Mouse (Mus musculus) lung, adult 2 months (tissue): ENCODE data around the gene Abca12.

Experiments used
- CTCF ChIP-seq: fragments of 200-500 bp; IDR thresholded peaks from 2 replicates; pipeline ENCODE4 v1.5.1; 2011; ENCODE audit warnings: mild to moderate bottlenecking, low read length, control low read depth; ENCODE audit not compliant: insufficient read depth
- POLR2A ChIP-seq: fragments of 200-500 bp; IDR thresholded peaks from 2 replicates; pipeline ENCODE4 v1.6.1; 2011; ENCODE audit warnings: low read depth, mild to moderate bottlenecking, control low read depth, low read length, borderline replicate concordance; ENCODE audit errors: extremely low read depth

GRCm38 (mm10) chr1:71370266-71370665 lies 44.4 kb downstream of the Abca12 start:
- TF ChIP-seq CTCF (no peak), POLR2A (no peak)
